Mouse (Mus musculus): Measurements from ENCODE around the gene Cfap54. TPM values are rescaled to one million over a fixed set of nuclear protein-coding genes. Genes with fewer than 3 reads are reported as not detected.

Cfap54 gene
- polyA plus RNA-seq, 1 experiment from 2014 or later, result 1.2 TPM

DNA sequence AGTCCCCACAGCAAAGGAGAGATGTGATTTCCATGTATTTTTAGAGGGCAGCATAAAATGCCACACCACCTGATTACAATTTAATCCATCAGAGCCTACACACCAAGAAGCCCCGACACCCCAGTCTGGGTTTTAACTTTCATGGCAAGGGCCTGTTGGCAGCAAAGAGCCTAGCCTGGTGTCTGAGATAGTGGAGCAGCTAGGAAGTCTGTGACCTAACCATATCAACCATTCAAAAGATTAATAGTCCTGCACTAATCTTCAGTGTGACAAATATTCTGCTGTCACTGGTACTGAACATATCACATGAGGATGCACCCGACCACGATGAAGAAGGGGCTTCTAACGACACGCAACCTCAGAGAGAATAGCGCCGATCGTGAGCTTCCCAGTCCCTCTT is 58.1 kb downstream of the Cfap54 start:
- Histone ChIP-seq H3K27me3 (replicated peaks; ENCODE audit: control insufficient read depth, insufficient read depth, low read length) (no peaks in the 10 kb centered on the region), H3K36me3 (ENCODE audit: control insufficient read depth, insufficient read depth, low read length) (no peaks in the 10 kb centered on the region), H3K4me3 (ENCODE audit: low read depth, low read length) (no peak overlapping the region), H3K27ac (ENCODE audit: low read depth, low read length) (no peak overlapping the region), H3K4me1 (ENCODE audit: control insufficient read depth, insufficient read depth, low read length) (no peaks in the 10 kb centered on the region), H3K9me3 (replicated peaks; ENCODE audit: control insufficient read depth, low read length) (no peaks in the 10 kb centered on the region), H3K4me2 (ENCODE audit: low read length) (no peak overlapping the region), H3K9ac (ENCODE audit: low read length) (no peak overlapping the region)
- 91% methylated on average over 8 of the region's 8 CpGs for WGBS
- DNase-seq (ENCODE audit: low spot score) (no peak), ATAC-seq (no peak)

DNA sequence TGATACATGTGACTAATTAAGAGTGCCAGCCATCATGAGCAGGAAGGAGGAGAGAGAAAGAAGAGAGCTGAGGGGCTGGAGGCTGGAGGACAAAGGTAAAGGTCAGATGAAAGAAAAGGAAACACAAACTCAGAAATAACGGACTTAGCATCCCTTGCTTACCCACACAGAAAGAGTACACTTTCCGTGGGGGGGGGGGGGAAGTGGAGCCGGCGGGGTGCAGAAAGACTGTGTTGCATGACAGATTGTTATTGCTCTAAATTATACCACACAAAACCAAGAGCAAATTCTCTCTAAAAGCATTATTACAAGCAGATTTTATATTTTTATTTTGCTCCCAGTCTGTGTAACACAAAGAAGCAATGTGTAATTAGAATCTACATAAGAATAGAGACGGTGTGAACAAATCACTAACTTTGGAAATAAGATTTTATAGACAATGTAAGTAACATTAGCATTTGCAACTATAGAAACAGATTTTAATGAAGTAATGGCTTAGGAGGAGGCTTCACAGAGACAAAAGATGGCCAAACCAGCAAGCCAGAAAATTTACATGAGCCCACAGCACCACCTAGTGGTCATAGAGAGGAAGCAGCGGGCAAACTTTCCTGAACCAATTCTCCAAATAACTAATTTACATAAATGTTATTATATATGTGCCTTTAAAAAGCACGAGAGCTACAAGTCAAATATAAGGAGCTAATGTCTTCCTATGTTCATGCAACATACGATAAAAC is 67.2 kb downstream of the Cfap54 start:
- H3K4me2 ChIP-seq (ENCODE audit: low read length), result no peak overlapping the region
- H3K9me3 ChIP-seq (replicated peaks; ENCODE audit: control insufficient read depth, low read length), result peaks cover 5% of the 10 kb centered on the region
- DNase-seq (ENCODE audit: low spot score) (peak; percentile 91), ATAC-seq (peak; percentile 54; the same call in 1 of the 2 replicates)
- WGBS, result 13% methylated on average over 8 of the region's 8 CpGs
- H3K27ac ChIP-seq (ENCODE audit: low read depth, low read length), result no peak overlapping the region
- H3K9ac ChIP-seq (ENCODE audit: low read length), result no peak overlapping the region
- peaks cover 5% of the 10 kb centered on the region; the same call in 1 of the 2 replicates for H3K4me1 ChIP-seq (ENCODE audit: control insufficient read depth, insufficient read depth, low read length)
- no peaks in the 10 kb centered on the region for H3K36me3 ChIP-seq (ENCODE audit: control insufficient read depth, insufficient read depth, low read length)
- no peaks in the 10 kb centered on the region for H3K27me3 ChIP-seq (replicated peaks; ENCODE audit: control insufficient read depth, insufficient read depth, low read length)
- no peak overlapping the region for H3K4me3 ChIP-seq (ENCODE audit: low read depth, low read length)

DNA sequence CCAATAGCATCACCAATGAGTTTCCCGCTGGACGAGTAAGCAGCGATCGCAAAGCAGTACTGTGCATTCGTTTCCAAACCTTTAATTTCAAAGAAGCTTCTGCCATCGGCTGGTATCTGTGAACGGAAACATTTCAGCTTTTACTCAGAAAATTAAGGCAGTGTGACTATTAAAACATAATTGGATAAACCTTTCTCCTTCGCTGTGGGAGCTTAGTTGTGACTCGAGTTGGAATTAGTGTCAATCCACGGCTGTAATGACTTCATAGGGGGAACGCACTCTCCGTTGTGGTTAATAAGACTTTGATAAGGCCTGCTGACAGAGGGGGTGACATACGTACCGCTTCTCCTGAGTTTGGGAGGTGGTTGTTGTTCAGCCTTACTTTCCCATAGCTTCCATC is 70.3 kb downstream of the Cfap54 start:
- H3K4me2 ChIP-seq (ENCODE audit: low read length), result no peak overlapping the region
- no peak overlapping the region for H3K4me3 ChIP-seq (ENCODE audit: low read depth, low read length)
- peaks cover 5% of the 10 kb centered on the region for H3K9me3 ChIP-seq (replicated peaks; ENCODE audit: control insufficient read depth, low read length)
- H3K9ac ChIP-seq (ENCODE audit: low read length), result no peak overlapping the region
- H3K36me3 ChIP-seq (ENCODE audit: control insufficient read depth, insufficient read depth, low read length), result no peaks in the 10 kb centered on the region
- H3K27me3 ChIP-seq (replicated peaks; ENCODE audit: control insufficient read depth, insufficient read depth, low read length), result no peaks in the 10 kb centered on the region
- no peak overlapping the region for H3K27ac ChIP-seq (ENCODE audit: low read depth, low read length)
- peaks cover 5% of the 10 kb centered on the region; the same call in 1 of the 2 replicates for H3K4me1 ChIP-seq (ENCODE audit: control insufficient read depth, insufficient read depth, low read length)
- ATAC-seq (no peak), DNase-seq (ENCODE audit: low spot score) (peak; percentile 33)
- 56% methylated on average over 14 of the region's 14 CpGs for WGBS

DNA sequence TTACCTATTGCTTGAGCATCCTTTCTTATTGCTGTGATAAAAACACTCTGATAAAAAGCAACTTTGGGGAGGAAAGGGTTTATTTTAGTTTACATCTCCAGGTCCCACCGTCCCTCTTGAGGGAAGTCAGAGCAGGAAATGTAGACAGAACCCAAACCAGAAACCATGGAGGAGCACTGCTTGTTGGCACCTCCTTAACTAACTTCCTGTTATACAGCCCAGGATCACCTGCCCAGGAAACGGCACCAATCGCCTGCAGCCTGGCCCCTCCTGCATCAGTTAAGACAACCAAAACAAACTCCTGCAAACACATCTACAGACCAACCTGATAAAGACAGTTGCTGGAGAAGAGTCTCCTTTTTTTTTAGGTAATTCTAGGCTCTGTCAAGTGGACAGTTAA is 74.4 kb downstream of the Cfap54 start:
- H3K27ac ChIP-seq (ENCODE audit: low read depth, low read length), result no peak overlapping the region
- H3K27me3 ChIP-seq (replicated peaks; ENCODE audit: control insufficient read depth, insufficient read depth, low read length), result no peaks in the 10 kb centered on the region
- H3K4me1 ChIP-seq (ENCODE audit: control insufficient read depth, insufficient read depth, low read length), result peaks cover 5% of the 10 kb centered on the region; the same call in 1 of the 2 replicates
- no peaks in the 10 kb centered on the region for H3K9me3 ChIP-seq (replicated peaks; ENCODE audit: control insufficient read depth, low read length)
- ATAC-seq (no peak), DNase-seq (ENCODE audit: low spot score) (no peak)
- no peak overlapping the region for H3K9ac ChIP-seq (ENCODE audit: low read length)
- no peak overlapping the region for H3K4me2 ChIP-seq (ENCODE audit: low read length)
- WGBS, result 91% methylated on average over 3 of the region's 3 CpGs
- no peaks in the 10 kb centered on the region for H3K36me3 ChIP-seq (ENCODE audit: control insufficient read depth, insufficient read depth, low read length)
- H3K4me3 ChIP-seq (ENCODE audit: low read depth, low read length), result no peak overlapping the region

DNA sequence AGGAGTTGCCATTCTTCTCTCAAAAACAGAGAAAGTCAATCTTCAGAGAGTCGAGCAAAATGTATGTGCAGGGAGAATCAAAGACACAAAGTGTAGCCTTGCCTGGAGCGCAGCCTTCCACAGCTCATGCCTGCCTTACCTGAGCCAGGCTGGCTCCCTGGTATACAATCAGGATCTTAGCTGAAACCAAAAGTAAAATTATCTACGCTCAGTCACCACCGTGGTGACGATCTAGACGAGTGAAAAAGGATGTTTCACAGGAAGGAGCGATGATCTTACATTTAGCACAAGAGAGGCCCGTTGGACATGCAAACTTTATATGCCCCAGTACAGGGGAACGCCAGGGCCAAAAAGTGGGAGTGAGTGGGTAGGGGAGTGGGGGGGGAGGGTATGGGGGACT is 75.0 kb downstream of the Cfap54 start:
- ATAC-seq, result no peak
- Histone ChIP-seq H3K4me3 (ENCODE audit: low read depth, low read length) (no peak overlapping the region), H3K9me3 (replicated peaks; ENCODE audit: control insufficient read depth, low read length) (no peaks in the 10 kb centered on the region), H3K27ac (ENCODE audit: low read depth, low read length) (no peak overlapping the region), H3K36me3 (ENCODE audit: control insufficient read depth, insufficient read depth, low read length) (no peaks in the 10 kb centered on the region), H3K27me3 (replicated peaks; ENCODE audit: control insufficient read depth, insufficient read depth, low read length) (no peaks in the 10 kb centered on the region), H3K4me2 (ENCODE audit: low read length) (no peak overlapping the region), H3K9ac (ENCODE audit: low read length) (no peak overlapping the region), H3K4me1 (ENCODE audit: control insufficient read depth, insufficient read depth, low read length) (peaks cover 5% of the 10 kb centered on the region; the same call in 1 of the 2 replicates)
- no peak for DNase-seq (ENCODE audit: low spot score)
- 90% methylated on average over 9 of the region's 9 CpGs for WGBS

DNA sequence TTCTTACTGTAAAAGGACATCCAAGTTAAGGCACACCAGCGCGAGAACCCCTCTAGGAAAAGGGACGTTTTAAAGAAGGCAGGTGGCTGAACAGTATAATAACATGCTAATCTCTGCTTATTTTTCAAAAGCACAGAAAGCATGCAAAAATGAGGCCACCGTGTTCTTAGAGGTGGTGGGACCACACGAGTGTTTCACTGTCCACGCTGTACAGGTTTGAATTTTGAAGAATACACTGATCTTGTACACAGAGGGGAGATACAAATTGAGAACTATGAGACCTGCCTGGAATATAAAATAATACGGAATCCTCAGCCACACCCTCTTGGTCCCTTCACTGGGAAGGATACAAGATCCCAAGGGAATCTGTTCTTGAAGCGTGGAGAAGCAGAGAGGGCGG is 82.9 kb downstream of the Cfap54 start:
- Histone ChIP-seq H3K9me3 (replicated peaks; ENCODE audit: control insufficient read depth, low read length) (no peaks in the 10 kb centered on the region), H3K4me1 (ENCODE audit: control insufficient read depth, insufficient read depth, low read length) (no peaks in the 10 kb centered on the region), H3K4me3 (ENCODE audit: low read depth, low read length) (no peak overlapping the region), H3K27ac (ENCODE audit: low read depth, low read length) (no peak overlapping the region), H3K4me2 (ENCODE audit: low read length) (no peak overlapping the region), H3K36me3 (ENCODE audit: control insufficient read depth, insufficient read depth, low read length) (no peaks in the 10 kb centered on the region), H3K9ac (ENCODE audit: low read length) (no peak overlapping the region), H3K27me3 (replicated peaks; ENCODE audit: control insufficient read depth, insufficient read depth, low read length) (no peaks in the 10 kb centered on the region)
- DNase-seq (ENCODE audit: low spot score) (no peak), ATAC-seq (no peak)
- WGBS, result 85% methylated on average over 9 of the region's 9 CpGs

DNA sequence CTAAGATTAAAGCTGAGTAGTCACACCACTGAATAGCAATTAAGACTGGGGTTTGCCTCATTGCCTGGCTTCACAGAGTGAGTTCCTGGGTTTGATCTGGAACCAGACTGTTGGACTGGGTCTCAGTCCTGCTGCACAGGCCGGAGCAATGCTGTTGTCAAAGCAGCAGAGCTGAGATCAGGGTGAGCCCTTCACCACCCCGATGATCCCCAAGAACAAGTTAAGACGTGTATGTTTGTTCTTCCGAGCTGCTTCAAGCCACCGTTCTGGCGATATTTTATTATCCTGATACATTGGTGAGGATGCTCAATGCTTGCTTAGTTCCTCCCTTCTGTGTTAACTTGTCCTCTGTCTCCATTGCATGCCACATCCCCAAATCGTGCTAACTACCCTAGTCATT is 86.2 kb downstream of the Cfap54 start:
- Histone ChIP-seq H3K9me3 (replicated peaks; ENCODE audit: control insufficient read depth, low read length) (no peaks in the 10 kb centered on the region), H3K4me3 (ENCODE audit: low read depth, low read length) (no peak overlapping the region), H3K36me3 (ENCODE audit: control insufficient read depth, insufficient read depth, low read length) (no peaks in the 10 kb centered on the region), H3K27ac (ENCODE audit: low read depth, low read length) (no peak overlapping the region), H3K4me1 (ENCODE audit: control insufficient read depth, insufficient read depth, low read length) (no peaks in the 10 kb centered on the region), H3K9ac (ENCODE audit: low read length) (no peak overlapping the region), H3K4me2 (ENCODE audit: low read length) (no peak overlapping the region), H3K27me3 (replicated peaks; ENCODE audit: control insufficient read depth, insufficient read depth, low read length) (no peaks in the 10 kb centered on the region)
- WGBS, result 94% methylated on average over 7 of the region's 7 CpGs
- DNase-seq (ENCODE audit: low spot score) (no peak), ATAC-seq (no peak)

DNA sequence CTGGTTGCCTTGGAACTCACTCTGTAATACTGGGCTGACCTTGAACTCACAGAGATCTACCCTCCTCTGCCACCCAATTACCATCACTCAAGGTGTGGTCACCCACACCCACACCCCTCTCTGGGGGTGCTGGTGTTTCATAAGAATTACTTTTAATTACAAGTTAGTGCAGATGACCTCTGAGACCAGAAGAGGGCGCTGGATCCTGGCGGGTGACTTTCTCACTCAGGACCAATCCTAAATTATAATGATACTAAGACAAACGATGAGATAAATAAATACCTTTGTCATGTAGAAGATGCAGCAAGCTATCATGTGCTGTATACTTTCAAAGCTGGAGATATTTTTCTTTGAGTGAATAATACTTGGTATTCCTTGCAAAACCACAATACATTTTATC is 87.1 kb downstream of the Cfap54 start:
- Histone ChIP-seq H3K4me3 (ENCODE audit: low read depth, low read length) (no peak overlapping the region), H3K27ac (ENCODE audit: low read depth, low read length) (no peak overlapping the region), H3K9ac (ENCODE audit: low read length) (no peak overlapping the region), H3K4me1 (ENCODE audit: control insufficient read depth, insufficient read depth, low read length) (0 out of 2 replicates have a peak, but pooled peaks cover 1% of the 10 kb centered on the region), H3K9me3 (replicated peaks; ENCODE audit: control insufficient read depth, low read length) (no peaks in the 10 kb centered on the region), H3K27me3 (replicated peaks; ENCODE audit: control insufficient read depth, insufficient read depth, low read length) (no peaks in the 10 kb centered on the region), H3K4me2 (ENCODE audit: low read length) (no peak overlapping the region), H3K36me3 (ENCODE audit: control insufficient read depth, insufficient read depth, low read length) (no peaks in the 10 kb centered on the region)
- no peak for DNase-seq (ENCODE audit: low spot score)
- 60% methylated on average over 3 of the region's 3 CpGs for WGBS
- ATAC-seq, result no peak

DNA sequence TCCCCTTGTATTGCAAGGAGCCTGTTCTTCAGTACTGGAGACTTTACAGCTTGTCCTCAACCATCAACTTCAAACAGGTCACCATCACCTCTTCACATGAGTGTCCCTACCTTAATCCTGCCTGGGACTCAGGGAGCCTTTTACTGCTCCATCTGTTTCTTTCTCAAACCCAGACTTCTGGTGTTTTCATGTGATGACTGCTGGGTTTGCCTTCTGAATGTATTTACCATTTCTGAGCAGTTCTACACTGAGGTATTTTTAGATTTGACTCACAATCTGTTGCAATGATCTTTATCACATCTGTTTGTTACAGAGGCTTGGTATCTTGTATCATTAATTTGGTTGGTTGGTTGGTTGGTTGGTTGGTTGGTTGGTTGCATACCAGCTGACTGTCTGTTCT is 88.9 kb downstream of the Cfap54 start:
- Histone ChIP-seq H3K4me2 (ENCODE audit: low read length) (no peak overlapping the region), H3K27me3 (replicated peaks; ENCODE audit: control insufficient read depth, insufficient read depth, low read length) (no peaks in the 10 kb centered on the region), H3K9ac (ENCODE audit: low read length) (no peak overlapping the region), H3K4me3 (ENCODE audit: low read depth, low read length) (no peak overlapping the region), H3K4me1 (ENCODE audit: control insufficient read depth, insufficient read depth, low read length) (0 out of 2 replicates have a peak, but pooled peaks cover 2% of the 10 kb centered on the region), H3K9me3 (replicated peaks; ENCODE audit: control insufficient read depth, low read length) (no peaks in the 10 kb centered on the region), H3K36me3 (ENCODE audit: control insufficient read depth, insufficient read depth, low read length) (no peaks in the 10 kb centered on the region), H3K27ac (ENCODE audit: low read depth, low read length) (no peak overlapping the region)
- ATAC-seq (no peak), DNase-seq (ENCODE audit: low spot score) (no peak)
